Mouse (Mus musculus) heart, adult 2 months (tissue): ENCODE measurements at regions not wholly inside any gene's neighbourhood (a gene's known extent, or its start where the extent isn't known, plus 50 kb on each side); places are given as distances from the start of the nearest gene placed in this dataset.

ENCODE experiments used
- CTCF ChIP-seq: fragments of 200-600 bp; IDR thresholded peaks from 2 replicates; pipeline ENCODE4 v1.8.1; 2022; ENCODE audit warnings: antibody characterized with exemption, mild to moderate bottlenecking, moderate library complexity
- EP300 ChIP-seq: fragments of 200-500 bp; IDR thresholded peaks from 2 replicates; pipeline ENCODE4 v1.6.1; 2011; ENCODE audit warnings: low read depth, low read length, control low read depth; ENCODE audit not compliant: insufficient read depth

DNA sequence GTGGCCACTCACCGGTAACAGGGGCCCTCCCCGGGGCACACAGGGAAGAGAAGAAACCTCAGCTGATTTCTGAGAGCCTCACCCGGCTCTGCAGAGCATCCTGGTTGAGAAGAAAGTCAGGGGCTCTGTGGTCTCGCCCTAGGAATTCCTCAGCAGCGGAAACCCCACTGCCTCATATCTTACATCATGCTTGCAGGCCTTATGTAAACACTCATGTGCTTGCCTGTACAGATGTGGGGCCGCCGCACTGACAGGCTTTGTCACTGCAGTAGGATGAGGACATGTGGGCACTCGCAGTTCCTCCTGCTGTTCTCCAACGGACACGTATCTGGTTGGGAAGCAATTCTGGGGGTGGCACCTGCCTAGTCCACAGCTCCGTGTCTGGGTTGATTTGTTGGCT is 66.3 kb upstream of the Pitx1 start:
- TF ChIP-seq EP300 (no peak), CTCF (no peak)
